ENCODE assay signal across 8 mouse cellular contexts in genomic region chr7:28917503-28918426, GRCm38 (mm10). TPM values are rescaled to one million over a fixed set of nuclear protein-coding genes. Genes with fewer than 3 reads are reported as not detected.
DNase-seq lines count a peak whose midpoint lies in the region; ATAC-seq and TF ChIP-seq lines count a peak whose summit lies in the region.

No protein-coding gene starts in this region.

- no peak overlapping the region for H3ac ChIP-seq in myocyte (ENCODE audit: control insufficient read depth, insufficient read length)

- no peak overlapping the region for H3K4me3 ChIP-seq in intestine, embryonic 14.5 days (ENCODE audit: low read depth, low read length)
- no peak overlapping the region for H3K4me3 ChIP-seq in myocyte

- no peaks in the 10 kb centered on the region for H3K9me3 ChIP-seq in intestine, embryonic 14.5 days (ENCODE audit: control insufficient read depth, low read length)

- no peak for ATAC-seq in intestine, embryonic 14.5 days (replicated peaks; ENCODE audit: low FRiP score, low TSS enrichment, low read depth)
- no peak for ATAC-seq in granulocyte monocyte progenitor cell, adult 5-6 weeks (replicated peaks; ENCODE audit: poor library complexity, severe bottlenecking)

- TF ChIP-seq POLR2A in myocyte (IDR thresholded peaks at IDR 0.05; ENCODE audit: insufficient read length, low read depth) = no peak

- H3K4me1 ChIP-seq in intestine, embryonic 14.5 days (replicated peaks; ENCODE audit: control insufficient read depth, insufficient read depth, low read length) = peaks cover 42% of the 10 kb centered on the region

- DNase-seq in right cerebral cortex, adult 18-20 months = peak; percentile 68
- no peak for DNase-seq in right cerebral cortex, postnatal 25 days
- DNase-seq in gastrocnemius, adult 18-20 months (ENCODE audit: low spot score) = peak; percentile 73
- DNase-seq in intestine, embryonic 14.5 days (ENCODE audit: low spot score) = no peak
- DNase-seq in left cerebral cortex, postnatal 14 days (ENCODE audit: low spot score in 2 of 2) = peak; percentile 64 to 66
- DNase-seq in thymus, adult 18-20 months = no peak

- peaks cover 69% of the 10 kb centered on the region for H3K36me3 ChIP-seq in intestine, embryonic 14.5 days (ENCODE audit: control insufficient read depth, insufficient read depth, low read length)
- H3K36me3 ChIP-seq in myocyte (ENCODE audit: control insufficient read depth, insufficient read depth) = peaks cover 39% of the 10 kb centered on the region

- H3K4me2 ChIP-seq in intestine, embryonic 14.5 days (ENCODE audit: low read length) = no peak overlapping the region
- no peak overlapping the region for H3K4me2 ChIP-seq in myocyte (ENCODE audit: low read depth)

- 48% methylated on average over 10 of the region's 10 CpGs for WGBS in intestine, embryonic 14.5 days

- no peak overlapping the region for H3K9ac ChIP-seq in intestine, embryonic 14.5 days (ENCODE audit: low read length)

- H3K27ac ChIP-seq in intestine, embryonic 14.5 days (ENCODE audit: low read depth) = peak overlapping the region; percentile 81

- H3K79me2 ChIP-seq in myocyte (ENCODE audit: control insufficient read depth, insufficient read depth) = peaks cover 38% of the 10 kb centered on the region

- no peaks in the 10 kb centered on the region for H3K27me3 ChIP-seq in intestine, embryonic 14.5 days (replicated peaks; ENCODE audit: control insufficient read depth, insufficient read depth, low read length)
- H3K27me3 ChIP-seq in myocyte (ENCODE audit: control insufficient read depth, insufficient read depth, insufficient read length) = no peaks in the 10 kb centered on the region

- intact Hi-C loops in left cerebral cortex, postnatal 14 days (cut with DNase I) = no loop called here

TF ChIP-seq in myocyte, 11 proteins besides CTCF, POLR2A, EP300 and RAD21:
- TF ChIP-seq E2F4 (IDR thresholded peaks at IDR 0.05; ENCODE audit: insufficient read depth) (no peak), CEBPB (IDR thresholded peaks at IDR 0.05; ENCODE audit: insufficient read depth, poor library complexity, severe bottlenecking) (no peak), USF1 (IDR thresholded peaks at IDR 0.05; ENCODE audit: low read depth) (no peak), MYOG (IDR thresholded peaks at IDR 0.05; ENCODE audit: control insufficient read depth in 1 of 3, insufficient read depth in 1 of 3, insufficient read length in 2 of 3, low read depth in 2 of 3) (peak in 1 of 3 experiments; percentile 41), TCF12 (IDR thresholded peaks at IDR 0.05; ENCODE audit: insufficient read depth, poor library complexity, severe bottlenecking) (no peak), SRF (IDR thresholded peaks at IDR 0.05; ENCODE audit: control insufficient read depth, insufficient read length, low read depth) (no peak), MYOD1 (IDR thresholded peaks at IDR 0.05; ENCODE audit: control insufficient read depth in 1 of 3, insufficient read length in 2 of 3, low read depth in 2 of 3) (peak in 2 of 3 experiments; percentile 53 to 63)

RNA-seq across cellular contexts. Expression of gene Capn12, which starts 36.5 kb away (rescaled TPM):
- total RNA-seq in gastrocnemius, adult 18-20 months (2021) = under 1 TPM; 0.09 TPM
- 0.23 and 0.44 TPM in 2 replicates for polyA plus RNA-seq in intestine, embryonic 14.5 days (2014; fragmentation: Nextera tagmentation; extraction: Ambion mirVana)
- 1 to 10 TPM in 1 of 2 experiments, under 1 TPM in 1; 0.59 to 1.3 TPM for total RNA-seq in left cerebral cortex, postnatal 14 days (2021)
- 0.24 TPM for polyA plus RNA-seq in myocyte (2012; fragmentation: generic; extraction: Trizol)
- not detected in 2 replicates for total RNA-seq in granulocyte monocyte progenitor cell, adult 5-6 weeks (2014; fragmentation: Nextera tagmentation)
- total RNA-seq in granulocyte monocyte progenitor cell, adult 5-6 weeks (2017) = 0.13 TPM in 1 of 2 replicates, not detected in the other

RNA-seq across cellular contexts. Expression of gene Actn4, which starts 44.4 kb away (rescaled TPM):
- 10 to 100 TPM; 29.6 to 46.1 TPM for total RNA-seq in gastrocnemius, adult 18-20 months (2021)
- polyA plus RNA-seq in intestine, embryonic 14.5 days (2014; fragmentation: Nextera tagmentation; extraction: Ambion mirVana) = 298 and 300 TPM in 2 replicates
- total RNA-seq in left cerebral cortex, postnatal 14 days (2021) = 100 to 1,000 TPM; 177 to 205 TPM
- polyA plus RNA-seq in myocyte (2012; fragmentation: generic; extraction: Trizol) = 270 TPM
- total RNA-seq in granulocyte monocyte progenitor cell, adult 5-6 weeks (2014; fragmentation: Nextera tagmentation) = 85.8 and 94.3 TPM in 2 replicates
- total RNA-seq in granulocyte monocyte progenitor cell, adult 5-6 weeks (2017) = 40.2 and 47.1 TPM in 2 replicates

RNA-seq across cellular contexts. Expression of gene Lgals7, which starts 54.1 kb away (rescaled TPM):
- total RNA-seq in gastrocnemius, adult 18-20 months (2021) = under 1 TPM in 1 of 2 experiments, not detected in 1; 0.66 TPM
- polyA plus RNA-seq in intestine, embryonic 14.5 days (2014; fragmentation: Nextera tagmentation; extraction: Ambion mirVana) = 0.42 and 0.58 TPM in 2 replicates
- total RNA-seq in left cerebral cortex, postnatal 14 days (2021) = under 1 TPM in 1 of 2 experiments, not detected in 1; 0.47 TPM
- 0.50 TPM for polyA plus RNA-seq in myocyte (2012; fragmentation: generic; extraction: Trizol)
- total RNA-seq in granulocyte monocyte progenitor cell, adult 5-6 weeks (2014; fragmentation: Nextera tagmentation) = not detected in 2 replicates
- not detected in 2 replicates for total RNA-seq in granulocyte monocyte progenitor cell, adult 5-6 weeks (2017)

Comparison
In these comparisons a context has a peak if more than half of its experiments do, and no peak if none do; other contexts are left out.
1. DNase-seq: peak in right cerebral cortex, adult 18-20 months (single experiment), gastrocnemius, adult 18-20 months (single experiment) and left cerebral cortex, postnatal 14 days (2 of 2); none in right cerebral cortex, postnatal 25 days (single experiment), intestine, embryonic 14.5 days (single experiment) and thymus, adult 18-20 months (0 of 2).